Mouse (Mus musculus) embryonic fibroblast, embryonic 13.5 days (primary cell): Measurements from ENCODE around the gene Lima1.

Source experiments
- CTCF ChIP-seq: IDR thresholded peaks from 2 replicates; pipeline ENCODE4 v1.5.1; 2011; ENCODE audit warnings: mild to moderate bottlenecking, control low read depth, low read length, moderate library complexity, borderline replicate concordance; ENCODE audit not compliant: insufficient read depth
- POLR2A ChIP-seq: IDR thresholded peaks from 2 replicates; pipeline ENCODE4 v1.6.1; 2011; ENCODE audit warnings: low read depth, mild to moderate bottlenecking, control low read depth, low read length, moderate library complexity

GRCm38 (mm10) chr15:99731678-99732077 is 143.6 kb downstream of the Lima1 start:
- TF ChIP-seq POLR2A (no peak), CTCF (no peak)
